Mouse (Mus musculus) cerebellum, adult 8-10 months (tissue): ENCODE measurements at regions not wholly inside any gene's neighbourhood (a gene's known extent, or its start where the extent isn't known, plus 50 kb on each side); places are given as distances from the start of the nearest gene placed in this dataset.
A peak's percentile ranks its signal among the peaks of the same experiment; 100 is the strongest.

Experiments used
- DNase-seq: peaks from one replicate; pipeline ENCODE4 v3.0.0; 2022

GRCm38 (mm10) chr4:131304361-131304777 is 360.2 kb downstream of the Matn1 start:
- DNase-seq, result no peak

- no peak for DNase-seq
Measured at GRCm38 (mm10) chr4:131314231-131314630, 370.0 kb downstream of the Matn1 start.

- no peak for DNase-seq
Measured at GRCm38 (mm10) chr4:131316041-131316440, 371.9 kb downstream of the Matn1 start.

- no peak for DNase-seq
Measured at GRCm38 (mm10) chr4:131322323-131322722, 378.1 kb downstream of the Matn1 start.

GRCm38 (mm10) chr4:131324486-131324885 is 380.3 kb downstream of the Matn1 start:
- no peak for DNase-seq

- no peak for DNase-seq
Measured at GRCm38 (mm10) chr4:131325200-131325599, 381.0 kb downstream of the Matn1 start.

GRCm38 (mm10) chr4:131325609-131326008 is 381.4 kb downstream of the Matn1 start:
- DNase-seq, result no peak

- DNase-seq, result no peak
Measured at GRCm38 (mm10) chr4:131329398-131329797, 385.2 kb downstream of the Matn1 start.

GRCm38 (mm10) chr4:131331646-131332045 is 387.5 kb downstream of the Matn1 start:
- no peak for DNase-seq

- peak; percentile 11 for DNase-seq
Measured at GRCm38 (mm10) chr4:131336801-131337200, 392.6 kb downstream of the Matn1 start.

- no peak for DNase-seq
Measured at GRCm38 (mm10) chr4:131340993-131341695, 397.0 kb downstream of the Matn1 start.

GRCm38 (mm10) chr4:131346727-131347126 is 402.5 kb downstream of the Matn1 start:
- DNase-seq, result no peak

- DNase-seq, result no peak
Measured at GRCm38 (mm10) chr4:131350268-131350667, 406.1 kb downstream of the Matn1 start.

- DNase-seq, result no peak
Measured at GRCm38 (mm10) chr4:131354908-131355307, 410.7 kb downstream of the Matn1 start.

- no peak for DNase-seq
Measured at GRCm38 (mm10) chr4:131355526-131355991, 411.4 kb downstream of the Matn1 start.

GRCm38 (mm10) chr4:131356316-131356715 is 412.1 kb downstream of the Matn1 start:
- no peak for DNase-seq

- no peak for DNase-seq
Measured at GRCm38 (mm10) chr4:131363030-131363429, 418.8 kb downstream of the Matn1 start.

GRCm38 (mm10) chr4:131364671-131365252 is 420.6 kb downstream of the Matn1 start:
- DNase-seq, result peak; percentile 35

- no peak for DNase-seq
Measured at GRCm38 (mm10) chr4:131366006-131366405, 421.8 kb downstream of the Matn1 start.

- DNase-seq, result no peak
Measured at GRCm38 (mm10) chr4:131366656-131367055, 422.5 kb downstream of the Matn1 start.

- DNase-seq, result no peak
Measured at GRCm38 (mm10) chr4:131372517-131372916, 428.3 kb downstream of the Matn1 start.

- DNase-seq, result no peak
Measured at GRCm38 (mm10) chr4:131373172-131373571, 429.0 kb downstream of the Matn1 start.

GRCm38 (mm10) chr4:131374527-131375290 is 430.5 kb downstream of the Matn1 start:
- DNase-seq, result no peak

- DNase-seq, result no peak
Measured at GRCm38 (mm10) chr4:131381063-131381462, 436.9 kb downstream of the Matn1 start.
